Mouse (Mus musculus) stomach, postnatal 0 days (tissue): ENCODE data around the gene Fsip1.

ENCODE experiments used
- CTCF ChIP-seq: IDR thresholded peaks from 2 replicates; pipeline ENCODE4 v1.5.1; 2016; ENCODE audit warnings: antibody characterized with exemption, low read depth, mild to moderate bottlenecking, moderate library complexity
- EP300 ChIP-seq: optimal IDR thresholded peaks from 2 replicates; pipeline ENCODE3; 2016; ENCODE audit warnings: antibody characterized with exemption

- TF ChIP-seq EP300 (no peak), CTCF (no peak)
Observed at GRCm38 (mm10) chr2:118148321-118149142, 108.2 kb downstream of the Fsip1 start.
